Mouse (Mus musculus) liver, embryonic 13.5 days (tissue): ENCODE measurements around the gene Rbms3. TPM values are rescaled to one million over a fixed set of nuclear protein-coding genes. Genes with fewer than 3 reads are reported as not detected.

Experiments used
- ATAC-seq: fragments of 200-750 bp; cut with Nextera tagmentation; 2 replicates; pipeline ENCODE4 v1.8.0; 2017; ENCODE audit warnings: low read depth, mild to moderate bottlenecking, moderate number of reproducible peaks, moderate library complexity
- DNase-seq: peaks from one replicate; pipeline ENCODE4 v3.0.0; 2022
- H3K27ac ChIP-seq: fragments of 300-500 bp; sonication (generic); 2 replicates; pipeline ENCODE4 v1.5.1; 2015; ENCODE audit warnings: moderate library complexity, mild to moderate bottlenecking, inconsistent platforms
- H3K27me3 ChIP-seq: fragments of 300-500 bp; sonication (generic); 2 replicates; pipeline ENCODE4 v1.6.1; 2015; ENCODE audit warnings: mild to moderate bottlenecking, inconsistent platforms
- H3K36me3 ChIP-seq: fragments of 300-500 bp; sonication (generic); 2 replicates; pipeline ENCODE4 v1.6.1; 2015; ENCODE audit warnings: mild to moderate bottlenecking, inconsistent platforms
- H3K4me1 ChIP-seq: fragments of 300-500 bp; sonication (generic); replicated peaks from 2 replicates; pipeline ENCODE4 v1.6.1; 2015; ENCODE audit warnings: inconsistent platforms
- H3K4me2 ChIP-seq: fragments of 300-500 bp; sonication (generic); 2 replicates; pipeline ENCODE4 v1.6.1; 2015; ENCODE audit warnings: inconsistent platforms, mild to moderate bottlenecking, moderate library complexity
- H3K4me3 ChIP-seq: fragments of 300-500 bp; sonication (generic); replicated peaks from 2 replicates; pipeline ENCODE4 v1.5.1; 2015; ENCODE audit warnings: mild to moderate bottlenecking, inconsistent platforms
- H3K9ac ChIP-seq: fragments of 300-500 bp; sonication (generic); 2 replicates; pipeline ENCODE4 v1.6.1; 2015; ENCODE audit warnings: mild to moderate bottlenecking, inconsistent platforms
- H3K9me3 ChIP-seq: fragments of 300-500 bp; sonication (generic); replicated peaks from 2 replicates; pipeline ENCODE4 v1.6.1; 2016; ENCODE audit warnings: inconsistent platforms
- WGBS: fragments of 180-500 bp; shearing (Covaris S2); methylation state at CpG from one replicate; pipeline ENCODE4 v1.1.7; 2015; ENCODE audit not compliant: insufficient replicate concordance; 5-methylcytosine and 5-hydroxymethylcytosine counted together
- polyA plus RNA-seq: library from polyadenylated mRNA; unstranded; fragments of >200 nt; fragmentation: Nextera tagmentation; extraction: Ambion mirVana; gene quantifications from 2 replicates; pipeline ENCODE4 v1.2.1, GENCODE M21; 2015

The Rbms3 gene
- polyA plus RNA-seq, 1 experiment from 2014 or later = 5.1 TPM

GRCm38 (mm10) chr9:117250036-117250830, 379.5 kb downstream of the Rbms3 start:
- H3K27ac ChIP-seq = no peak overlapping the region
- no peaks in the 10 kb centered on the region for H3K27me3 ChIP-seq
- H3K36me3 ChIP-seq = no peaks in the 10 kb centered on the region
- WGBS = 52% methylated on average over 13 of the region's 13 CpGs
- ATAC-seq (no peak), DNase-seq (no peak)
- H3K4me3 ChIP-seq = peak overlapping the region; percentile 51
- peaks cover 12% of the 10 kb centered on the region for H3K4me1 ChIP-seq
- H3K9ac ChIP-seq = peak overlapping the region; percentile 57
- no peaks in the 10 kb centered on the region for H3K9me3 ChIP-seq
- peak overlapping the region; percentile 57 for H3K4me2 ChIP-seq

GRCm38 (mm10) chr9:117247311-117247980, 382.3 kb downstream of the Rbms3 start:
- WGBS = 19% methylated on average over 5 of the region's 5 CpGs
- H3K9ac ChIP-seq = no peak overlapping the region
- H3K27me3 ChIP-seq = no peaks in the 10 kb centered on the region
- DNase-seq (no peak), ATAC-seq (peak; percentile 10; the same call in 1 of the 2 replicates)
- no peak overlapping the region; the same call in 1 of the 2 replicates for H3K27ac ChIP-seq
- H3K4me3 ChIP-seq = no peak overlapping the region
- H3K9me3 ChIP-seq = no peaks in the 10 kb centered on the region
- H3K4me1 ChIP-seq = peaks cover 12% of the 10 kb centered on the region
- H3K36me3 ChIP-seq = no peaks in the 10 kb centered on the region
- H3K4me2 ChIP-seq = 0 out of 2 replicates have a peak overlapping the region, but pooled peaks have one; percentile 10

GRCm38 (mm10) chr9:117246173-117246572, 383.5 kb downstream of the Rbms3 start:
- H3K4me3 ChIP-seq = no peak overlapping the region
- ATAC-seq (no peak), DNase-seq (no peak)
- WGBS = 68% methylated on average over 12 of the region's 12 CpGs
- no peaks in the 10 kb centered on the region for H3K27me3 ChIP-seq
- 0 out of 2 replicates have a peak, but pooled peaks cover 4% of the 10 kb centered on the region for H3K9me3 ChIP-seq
- H3K27ac ChIP-seq = no peak overlapping the region
- H3K36me3 ChIP-seq = no peaks in the 10 kb centered on the region
- H3K9ac ChIP-seq = no peak overlapping the region
- peaks cover 12% of the 10 kb centered on the region for H3K4me1 ChIP-seq
- no peak overlapping the region for H3K4me2 ChIP-seq

GRCm38 (mm10) chr9:117243365-117243764, 386.3 kb downstream of the Rbms3 start:
- no peaks in the 10 kb centered on the region for H3K36me3 ChIP-seq
- WGBS = 65% methylated on average over 7 of the region's 7 CpGs
- peaks cover 12% of the 10 kb centered on the region for H3K4me1 ChIP-seq
- ATAC-seq (0 out of 2 replicates have a peak, but pooled peaks have one; percentile 51), DNase-seq (no peak)
- H3K27me3 ChIP-seq = no peaks in the 10 kb centered on the region
- H3K9ac ChIP-seq = no peak overlapping the region
- no peak overlapping the region for H3K4me2 ChIP-seq
- 0 out of 2 replicates have a peak, but pooled peaks cover 4% of the 10 kb centered on the region for H3K9me3 ChIP-seq
- H3K27ac ChIP-seq = no peak overlapping the region
- no peak overlapping the region for H3K4me3 ChIP-seq

GRCm38 (mm10) chr9:117234726-117235075, 395.0 kb downstream of the Rbms3 start:
- no peaks in the 10 kb centered on the region for H3K9me3 ChIP-seq
- H3K9ac ChIP-seq = no peak overlapping the region
- H3K4me3 ChIP-seq = no peak overlapping the region
- ATAC-seq = no peak
- no peaks in the 10 kb centered on the region for H3K36me3 ChIP-seq
- H3K27me3 ChIP-seq = no peaks in the 10 kb centered on the region
- WGBS = 58% methylated on average over 6 of the region's 6 CpGs
- no peak for DNase-seq
- 0 out of 2 replicates have a peak, but pooled peaks cover 3% of the 10 kb centered on the region for H3K4me1 ChIP-seq
- no peak overlapping the region for H3K27ac ChIP-seq
- no peak overlapping the region for H3K4me2 ChIP-seq

GRCm38 (mm10) chr9:117234065-117234725, 395.5 kb downstream of the Rbms3 start:
- H3K4me3 ChIP-seq = no peak overlapping the region
- no peak overlapping the region for H3K4me2 ChIP-seq
- 0 out of 2 replicates have a peak, but pooled peaks cover 3% of the 10 kb centered on the region for H3K4me1 ChIP-seq
- H3K9ac ChIP-seq = no peak overlapping the region
- ATAC-seq = no peak
- no peak overlapping the region for H3K27ac ChIP-seq
- H3K36me3 ChIP-seq = no peaks in the 10 kb centered on the region
- WGBS = 80% methylated on average over 5 of the region's 5 CpGs
- H3K27me3 ChIP-seq = no peaks in the 10 kb centered on the region
- no peaks in the 10 kb centered on the region for H3K9me3 ChIP-seq
- DNase-seq = no peak

- no peaks in the 10 kb centered on the region for H3K27me3 ChIP-seq
- ATAC-seq (no peak), DNase-seq (no peak)
- no peak overlapping the region for H3K4me3 ChIP-seq
- H3K36me3 ChIP-seq = no peaks in the 10 kb centered on the region
- no peaks in the 10 kb centered on the region for H3K9me3 ChIP-seq
- H3K27ac ChIP-seq = no peak overlapping the region
- H3K4me1 ChIP-seq = no peaks in the 10 kb centered on the region; the same call in 1 of the 2 replicates
- no peak overlapping the region for H3K4me2 ChIP-seq
- no peak overlapping the region for H3K9ac ChIP-seq
- 76% methylated on average over 8 of the region's 8 CpGs for WGBS
Measured at GRCm38 (mm10) chr9:117222741-117223140, 407.0 kb downstream of the Rbms3 start.

GRCm38 (mm10) chr9:117221481-117221880, 408.2 kb downstream of the Rbms3 start:
- ATAC-seq (no peak), DNase-seq (no peak)
- Histone ChIP-seq H3K27me3 (no peaks in the 10 kb centered on the region), H3K4me1 (no peaks in the 10 kb centered on the region; the same call in 1 of the 2 replicates), H3K27ac (no peak overlapping the region), H3K4me2 (no peak overlapping the region), H3K9ac (no peak overlapping the region), H3K4me3 (no peak overlapping the region), H3K36me3 (no peaks in the 10 kb centered on the region), H3K9me3 (no peaks in the 10 kb centered on the region)
- WGBS = 55% methylated on average over 4 of the region's 4 CpGs

- Histone ChIP-seq H3K4me2 (no peak overlapping the region), H3K27me3 (no peaks in the 10 kb centered on the region), H3K27ac (no peak overlapping the region), H3K9ac (no peak overlapping the region), H3K4me3 (no peak overlapping the region), H3K9me3 (no peaks in the 10 kb centered on the region), H3K4me1 (no peaks in the 10 kb centered on the region; the same call in 1 of the 2 replicates), H3K36me3 (no peaks in the 10 kb centered on the region)
- 78% methylated on average over 9 of the region's 9 CpGs for WGBS
- DNase-seq (no peak), ATAC-seq (no peak)
Measured at GRCm38 (mm10) chr9:117216026-117216755, 413.5 kb downstream of the Rbms3 start.

GRCm38 (mm10) chr9:117212023-117212422, 417.7 kb downstream of the Rbms3 start:
- Histone ChIP-seq H3K9me3 (no peaks in the 10 kb centered on the region), H3K4me3 (no peak overlapping the region), H3K4me2 (no peak overlapping the region), H3K27ac (no peak overlapping the region), H3K4me1 (no peaks in the 10 kb centered on the region), H3K27me3 (no peaks in the 10 kb centered on the region), H3K9ac (no peak overlapping the region), H3K36me3 (no peaks in the 10 kb centered on the region)
- 48% methylated on average over 4 of the region's 4 CpGs for WGBS
- ATAC-seq = no peak
- no peak for DNase-seq

GRCm38 (mm10) chr9:117210344-117210743, 419.4 kb downstream of the Rbms3 start:
- ATAC-seq (no peak), DNase-seq (no peak)
- H3K4me3 ChIP-seq = no peak overlapping the region
- no peak overlapping the region for H3K4me2 ChIP-seq
- no peaks in the 10 kb centered on the region for H3K27me3 ChIP-seq
- H3K27ac ChIP-seq = no peak overlapping the region
- 39% methylated on average over 2 of the region's 2 CpGs for WGBS
- H3K9ac ChIP-seq = no peak overlapping the region
- H3K36me3 ChIP-seq = no peaks in the 10 kb centered on the region
- H3K9me3 ChIP-seq = no peaks in the 10 kb centered on the region
- no peaks in the 10 kb centered on the region for H3K4me1 ChIP-seq
